Mouse (Mus musculus): ENCODE results near the gene Rcbtb1. TPM values are rescaled to one million over a fixed set of nuclear protein-coding genes. Genes with fewer than 3 reads are reported as not detected.
"Not testable (repeated sequence)": the region's sequence is repeated elsewhere in the genome, so short reads cannot be mapped to it uniquely, and the experiment has no call there.

The Rcbtb1 gene
- total RNA-seq, 2 experiments from 2014 or later = 11.2 to 11.6 TPM

- peak; percentile 11 for DNase-seq (ENCODE audit: low spot score)
Measured at GRCm38 (mm10) chr14:59260056-59260455, 59.0 kb downstream of the Rcbtb1 start, which contains the start of gene Gm6904. Gene Gm6904, minus strand, starts transcription at chr14:59260216.

- DNase-seq (ENCODE audit: low spot score) = not testable (repeated sequence)
Measured at GRCm38 (mm10) chr14:59274961-59275360, 74.0 kb downstream of the Rcbtb1 start.

Other genes with a start within 250 kb of the Rcbtb1 start
- gene 1700129C05Rik, start 58.3 kb upstream of the Rcbtb1 start, total RNA-seq (2021) = not detected
- not detected for gene Gm5142, start 22.5 kb upstream of the Rcbtb1 start, total RNA-seq (2021)
- gene Gm6904, start 59.0 kb downstream of the Rcbtb1 start, total RNA-seq (2021) = not detected
- under 1 TPM; 0.16 to 0.24 TPM for gene Phf11a, start 96.3 kb downstream of the Rcbtb1 start, total RNA-seq (2021)
- not detected for gene Phf11b, start 140.1 kb downstream of the Rcbtb1 start, total RNA-seq (2021)
- gene Phf11d, start 164.3 kb downstream of the Rcbtb1 start, total RNA-seq (2021) = 1 to 10 TPM in 1 of 2 experiments, under 1 TPM in 1; 0.91 to 1.3 TPM
- under 1 TPM; 0.25 to 0.45 TPM for gene Phf11c, start 194.2 kb downstream of the Rcbtb1 start, total RNA-seq (2021)
- 1 to 10 TPM; 4.0 to 5.0 TPM for gene Setdb2, start 239.7 kb downstream of the Rcbtb1 start, total RNA-seq (2021)
- gene Cab39l, start 239.8 kb downstream of the Rcbtb1 start, total RNA-seq (2021) = 10 to 100 TPM; 22.5 to 23.6 TPM